Mouse (Mus musculus) MEL (cell line): ENCODE data around the gene Slc35e2.

ENCODE experiments used
- CTCF ChIP-seq, 3 experiments: IDR thresholded peaks in 2 of 3; conservative IDR thresholded peaks in 1 of 3; 2 replicates each; pipeline ENCODE4 v1.5.1; 2011 to 2012; ENCODE audit warnings: low read length in 3 of 3, low read depth in 2 of 3, mild to moderate bottlenecking in 2 of 3, improper control_type of control experiment in 1 of 3, inconsistent platforms in 1 of 3, mixed read lengths in 1 of 3, moderate library complexity in 1 of 3; ENCODE audit not compliant: control insufficient read depth in 1 of 3, insufficient read depth in 1 of 3, poor library complexity in 1 of 3, severe bottlenecking in 1 of 3
- E2F4 ChIP-seq: IDR thresholded peaks from 2 replicates; pipeline ENCODE4 v1.6.1; 2011; ENCODE audit warnings: low read depth, low read length, improper control_type of control experiment, borderline replicate concordance
- MYB ChIP-seq: IDR thresholded peaks from 2 replicates; pipeline ENCODE4 v1.6.1; 2011; ENCODE audit warnings: mild to moderate bottlenecking, low read depth, low read length, improper control_type of control experiment
- POLR2A ChIP-seq, 2 experiments: IDR thresholded peaks; 2 replicates each; pipeline ENCODE4 v1.6.1; 2011 to 2012; ENCODE audit warnings: low read length in 2 of 2, mild to moderate bottlenecking in 2 of 2, control low read depth in 1 of 2, improper control_type of control experiment in 1 of 2, low read depth in 1 of 2, moderate library complexity in 1 of 2; ENCODE audit not compliant: control insufficient read depth in 1 of 2, insufficient read depth in 1 of 2, poor library complexity in 1 of 2

GRCm38 (mm10) chr4:155649355-155649754 lies 48.1 kb downstream of the Slc35e2 start:
- TF ChIP-seq POLR2A (IDR thresholded peaks at IDR 0.05; ENCODE audit: control insufficient read depth in 1 of 2, insufficient read depth in 1 of 2, low read depth in 1 of 2, low read length in 2 of 2, poor library complexity in 1 of 2): no peak
- no peak for TF ChIP-seq CTCF (IDR thresholded peaks at IDR 0.05 in 2 of 3, conservative IDR thresholded peaks at IDR 0.05 in 1 of 3; ENCODE audit: control insufficient read depth in 1 of 3, insufficient read depth in 1 of 3, low read depth in 2 of 3, low read length in 3 of 3, poor library complexity in 1 of 3, severe bottlenecking in 1 of 3)
- TF ChIP-seq E2F4: no peak
- no peak for TF ChIP-seq MYB
